Mouse (Mus musculus) limb, embryonic 12.5 days (tissue): ENCODE results near the gene Ccnt2. TPM values are rescaled to one million over a fixed set of nuclear protein-coding genes. Genes with fewer than 3 reads are reported as not detected.

ENCODE experiments used
- ATAC-seq: fragments of 200-750 bp; cut with Nextera tagmentation; 2 replicates; pipeline ENCODE4 v1.8.0; 2017; ENCODE audit warnings: low read depth, moderate TSS enrichment; ENCODE audit not compliant: insufficient number of reproducible peaks, insufficient read depth, low FRiP score, low TSS enrichment
- H3K27ac ChIP-seq: fragments of 300-500 bp; sonication (generic); 2 replicates; pipeline ENCODE4 v1.5.1; 2016; ENCODE audit warnings: mild to moderate bottlenecking, moderate library complexity
- H3K27me3 ChIP-seq: fragments of 300-500 bp; sonication (generic); 2 replicates; pipeline ENCODE4 v1.6.1; 2016; ENCODE audit warnings: mild to moderate bottlenecking, moderate library complexity
- H3K36me3 ChIP-seq: fragments of 300-500 bp; sonication (generic); 2 replicates; pipeline ENCODE4 v1.6.1; 2016; ENCODE audit warnings: mild to moderate bottlenecking, moderate library complexity
- H3K4me1 ChIP-seq: fragments of 300-500 bp; sonication (generic); replicated peaks from 2 replicates; pipeline ENCODE4 v1.6.1; 2016
- H3K4me2 ChIP-seq: fragments of 300-500 bp; sonication (generic); 2 replicates; pipeline ENCODE4 v1.6.1; 2016; ENCODE audit warnings: mild to moderate bottlenecking, moderate library complexity
- H3K4me3 ChIP-seq: fragments of 300-500 bp; sonication (generic); replicated peaks from 2 replicates; pipeline ENCODE4 v1.5.1; 2016; ENCODE audit warnings: mild to moderate bottlenecking
- H3K9ac ChIP-seq: fragments of 300-500 bp; sonication (generic); replicated peaks from 2 replicates; pipeline ENCODE4 v1.6.1; 2016; ENCODE audit warnings: mild to moderate bottlenecking, moderate library complexity
- H3K9me3 ChIP-seq: fragments of 300-500 bp; sonication (generic); 2 replicates; pipeline ENCODE4 v1.6.1; 2016; ENCODE audit warnings: mild to moderate bottlenecking, moderate library complexity
- WGBS: fragments of 180-500 bp; shearing (Covaris S2); methylation state at CpG from one replicate; pipeline ENCODE4 v1.1.7; 2016; 5-methylcytosine and 5-hydroxymethylcytosine counted together
- polyA plus RNA-seq: library from polyadenylated mRNA; unstranded; fragments of >200 nt; fragmentation: Nextera tagmentation; extraction: Ambion mirVana; gene quantifications from 2 replicates; pipeline ENCODE4 v1.2.1, GENCODE M21; 2016

Gene Ccnt2
- polyA plus RNA-seq, 1 experiment from 2014 or later: 100.0 TPM

- Histone ChIP-seq H3K27me3 (no peaks in the 10 kb centered on the region), H3K36me3 (peaks cover under 1% of the 10 kb centered on the region; the same call in 1 of the 2 replicates), H3K9ac (no peak overlapping the region), H3K4me1 (no peaks in the 10 kb centered on the region), H3K27ac (no peak overlapping the region), H3K4me2 (no peak overlapping the region), H3K4me3 (no peak overlapping the region), H3K9me3 (no peaks in the 10 kb centered on the region)
- WGBS: 87% methylated on average over 2 of the region's 2 CpGs
- no peak for ATAC-seq
Measured at GRCm38 (mm10) chr1:127766741-127767140, 7.2 kb upstream of the Ccnt2 start.

- Histone ChIP-seq H3K4me2 (peak overlapping the region; percentile 73), H3K27me3 (no peaks in the 10 kb centered on the region), H3K9ac (peak overlapping the region; percentile 65), H3K4me1 (peaks cover 14% of the 10 kb centered on the region), H3K9me3 (no peaks in the 10 kb centered on the region), H3K4me3 (peak overlapping the region; percentile 93), H3K36me3 (peaks cover 11% of the 10 kb centered on the region; the same call in 1 of the 2 replicates), H3K27ac (peak overlapping the region; percentile 94)
- 1% methylated on average over 14 of the region's 14 CpGs for WGBS
- ATAC-seq: no peak; the same call in 1 of the 2 replicates
Measured at GRCm38 (mm10) chr1:127773198-127773802, 664 bp upstream of the Ccnt2 start.

GRCm38 (mm10) chr1:127774501-127774880, 527 bp downstream of the Ccnt2 start:
- under 1% methylated on average over 31 of the region's 31 CpGs for WGBS
- Histone ChIP-seq H3K27ac (peak overlapping the region; percentile 94), H3K4me2 (peak overlapping the region; percentile 84), H3K4me1 (peaks cover 14% of the 10 kb centered on the region), H3K9ac (peak overlapping the region; percentile 94), H3K9me3 (no peaks in the 10 kb centered on the region), H3K4me3 (peak overlapping the region; percentile 93), H3K27me3 (no peaks in the 10 kb centered on the region), H3K36me3 (peaks cover 16% of the 10 kb centered on the region; the same call in 1 of the 2 replicates)
- no peak for ATAC-seq

DNA sequence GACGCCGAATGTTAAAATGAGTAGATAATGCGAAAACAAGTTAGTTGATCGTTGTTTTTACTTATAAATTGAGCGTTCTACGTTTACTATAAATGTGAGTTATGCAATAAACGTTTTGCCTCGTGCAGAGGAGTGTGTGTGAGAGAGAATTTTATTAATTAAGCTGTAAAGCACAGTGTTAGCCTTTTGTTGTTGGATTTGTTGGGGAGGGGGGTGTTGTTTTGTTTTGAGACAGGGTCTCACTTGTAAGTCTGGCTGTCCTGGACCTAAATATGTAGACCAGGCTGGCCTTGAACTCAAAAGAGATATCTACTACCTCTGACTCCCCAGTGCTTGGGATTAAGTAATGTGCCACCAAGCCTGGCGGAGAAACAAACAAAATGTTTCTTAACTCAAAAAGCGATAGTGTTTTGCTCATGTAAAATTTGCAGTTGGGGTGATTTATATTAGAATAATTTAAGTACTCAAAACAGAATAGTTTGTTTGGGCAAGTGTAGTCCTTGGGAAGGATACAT, 1.3 kb downstream of the Ccnt2 start:
- 10% methylated on average over 10 of the region's 10 CpGs for WGBS
- H3K4me2 ChIP-seq: peak overlapping the region; percentile 84
- no peak for ATAC-seq
- no peaks in the 10 kb centered on the region for H3K27me3 ChIP-seq
- H3K4me3 ChIP-seq: peak overlapping the region; percentile 93
- peaks cover 21% of the 10 kb centered on the region for H3K4me1 ChIP-seq
- peak overlapping the region; percentile 94 for H3K9ac ChIP-seq
- peaks cover 16% of the 10 kb centered on the region; the same call in 1 of the 2 replicates for H3K36me3 ChIP-seq
- no peaks in the 10 kb centered on the region for H3K9me3 ChIP-seq
- H3K27ac ChIP-seq: no peak overlapping the region

GRCm38 (mm10) chr1:127776246-127776645, 2.3 kb downstream of the Ccnt2 start:
- peak overlapping the region; percentile 84 for H3K4me2 ChIP-seq
- H3K27me3 ChIP-seq: no peaks in the 10 kb centered on the region
- H3K4me1 ChIP-seq: peaks cover 21% of the 10 kb centered on the region
- 76% methylated on average over 6 of the region's 6 CpGs for WGBS
- H3K27ac ChIP-seq: no peak overlapping the region
- H3K36me3 ChIP-seq: peaks cover 20% of the 10 kb centered on the region; the same call in 1 of the 2 replicates
- ATAC-seq: no peak
- H3K9me3 ChIP-seq: no peaks in the 10 kb centered on the region
- no peak overlapping the region for H3K9ac ChIP-seq
- no peak overlapping the region; the same call in 1 of the 2 replicates for H3K4me3 ChIP-seq

- Histone ChIP-seq H3K4me1 (peaks cover 17% of the 10 kb centered on the region), H3K9me3 (no peaks in the 10 kb centered on the region), H3K36me3 (peaks cover 22% of the 10 kb centered on the region; the same call in 1 of the 2 replicates), H3K4me3 (no peak overlapping the region), H3K4me2 (no peak overlapping the region), H3K27me3 (no peaks in the 10 kb centered on the region), H3K27ac (no peak overlapping the region), H3K9ac (no peak overlapping the region)
- WGBS: 94% methylated on average over 3 of the region's 3 CpGs
- ATAC-seq: no peak
Measured at GRCm38 (mm10) chr1:127778611-127779010, 4.6 kb downstream of the Ccnt2 start.

DNA sequence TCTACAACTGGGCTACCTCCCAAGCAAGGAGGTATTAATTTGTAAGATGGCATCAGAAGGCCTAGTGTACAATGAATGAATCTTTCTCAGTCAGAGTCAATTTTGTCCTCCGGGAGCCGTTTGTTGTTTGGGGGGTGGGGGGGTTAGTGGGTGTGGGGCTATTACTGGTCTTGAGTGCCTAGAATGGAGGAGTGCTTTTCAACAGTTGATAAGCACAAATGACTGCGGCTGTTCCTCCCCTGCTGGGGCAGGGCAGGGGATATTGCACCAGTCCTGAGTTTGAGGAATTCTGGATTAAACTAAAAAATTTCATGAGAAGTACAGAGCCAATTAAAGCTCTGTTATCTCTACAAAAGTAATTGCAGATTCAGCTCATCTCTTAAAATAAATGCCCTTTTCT, 6.2 kb downstream of the Ccnt2 start:
- Histone ChIP-seq H3K4me2 (no peak overlapping the region), H3K36me3 (peaks cover 22% of the 10 kb centered on the region; the same call in 1 of the 2 replicates), H3K27me3 (no peaks in the 10 kb centered on the region), H3K4me1 (peaks cover 16% of the 10 kb centered on the region), H3K9me3 (no peaks in the 10 kb centered on the region), H3K4me3 (no peak overlapping the region), H3K27ac (no peak overlapping the region), H3K9ac (no peak overlapping the region)
- 36% methylated on average over 3 of the region's 3 CpGs for WGBS
- ATAC-seq: no peak

DNA sequence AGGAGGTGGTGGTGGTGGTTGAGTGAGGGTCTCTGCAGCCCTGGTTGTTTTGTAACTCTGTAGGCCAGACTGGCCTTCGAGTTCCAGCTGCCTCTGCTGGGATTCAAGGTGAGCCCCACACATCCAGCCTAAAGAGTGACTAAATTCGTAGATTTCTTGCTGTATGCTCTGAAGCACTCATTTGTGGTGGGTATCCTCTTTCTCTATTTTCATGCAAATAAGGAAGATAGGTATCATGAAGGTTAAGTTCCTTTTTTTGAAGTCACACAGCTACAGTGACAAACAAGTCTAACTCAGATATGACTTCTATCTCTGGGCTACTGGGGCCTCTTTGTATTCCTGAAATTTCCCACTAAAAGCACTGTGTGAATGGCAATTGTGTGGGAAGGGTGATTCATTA, 6.9 kb downstream of the Ccnt2 start:
- WGBS: 71% methylated on average over 2 of the region's 2 CpGs
- no peak overlapping the region for H3K4me2 ChIP-seq
- H3K36me3 ChIP-seq: peaks cover 22% of the 10 kb centered on the region; the same call in 1 of the 2 replicates
- no peak overlapping the region for H3K9ac ChIP-seq
- no peak for ATAC-seq
- H3K4me1 ChIP-seq: peaks cover 13% of the 10 kb centered on the region
- H3K27me3 ChIP-seq: no peaks in the 10 kb centered on the region
- no peak overlapping the region for H3K27ac ChIP-seq
- no peaks in the 10 kb centered on the region for H3K9me3 ChIP-seq
- no peak overlapping the region for H3K4me3 ChIP-seq

DNA sequence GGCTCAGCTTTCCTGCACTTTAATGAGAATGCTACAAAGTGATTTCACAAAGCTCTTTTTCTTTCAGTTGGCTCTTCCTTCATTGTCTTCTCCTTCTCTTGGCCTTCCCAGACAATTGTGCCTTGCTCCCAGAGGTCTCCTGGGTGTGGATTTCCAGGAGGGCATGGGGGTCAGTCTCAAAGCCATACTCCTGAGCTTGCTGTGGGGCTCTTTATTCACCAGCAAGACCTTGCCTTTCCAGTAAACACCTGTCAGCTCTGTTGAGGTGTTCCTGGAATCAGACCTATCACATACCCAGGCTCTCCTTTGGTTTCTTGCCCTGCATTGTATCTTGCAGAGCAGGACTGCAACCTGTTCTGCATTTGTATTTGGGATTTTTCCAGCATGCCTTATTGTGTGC, 9.9 kb downstream of the Ccnt2 start:
- H3K9me3 ChIP-seq: no peaks in the 10 kb centered on the region
- no peak overlapping the region for H3K27ac ChIP-seq
- no peaks in the 10 kb centered on the region for H3K27me3 ChIP-seq
- H3K4me1 ChIP-seq: peaks cover 13% of the 10 kb centered on the region
- ATAC-seq: no peak
- peaks cover 10% of the 10 kb centered on the region; the same call in 1 of the 2 replicates for H3K36me3 ChIP-seq
- H3K9ac ChIP-seq: no peak overlapping the region
- H3K4me3 ChIP-seq: no peak overlapping the region
- no peak overlapping the region for H3K4me2 ChIP-seq

GRCm38 (mm10) chr1:127785882-127786281, 11.9 kb downstream of the Ccnt2 start:
- no peak for ATAC-seq
- no peak overlapping the region for H3K27ac ChIP-seq
- H3K4me3 ChIP-seq: no peak overlapping the region
- 76% methylated on average over 1 of the region's 1 CpGs for WGBS
- H3K9ac ChIP-seq: no peak overlapping the region
- H3K36me3 ChIP-seq: peaks cover 9% of the 10 kb centered on the region; the same call in 1 of the 2 replicates
- H3K9me3 ChIP-seq: no peaks in the 10 kb centered on the region
- no peaks in the 10 kb centered on the region for H3K27me3 ChIP-seq
- no peak overlapping the region for H3K4me2 ChIP-seq
- H3K4me1 ChIP-seq: peaks cover 6% of the 10 kb centered on the region

DNA sequence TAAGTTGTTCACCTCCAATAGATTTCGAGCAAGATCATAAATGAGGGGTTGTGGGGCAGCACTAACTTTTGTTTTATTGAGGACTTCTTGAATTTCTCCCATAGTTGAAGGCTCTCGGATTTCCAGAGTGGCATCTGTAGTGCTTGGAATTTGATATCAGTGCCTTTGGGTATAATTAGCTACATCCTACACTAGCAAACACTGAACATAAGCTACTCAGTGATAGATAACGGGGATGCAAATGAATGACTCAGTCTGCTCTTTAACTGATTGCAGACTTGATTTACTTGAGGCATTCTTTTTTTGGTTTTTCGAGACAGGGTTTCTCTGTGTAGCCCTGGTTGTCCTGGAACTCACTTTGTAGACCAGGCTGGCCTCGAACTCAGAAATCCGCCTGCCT, 15.0 kb downstream of the Ccnt2 start:
- Histone ChIP-seq H3K4me3 (no peak overlapping the region), H3K27me3 (no peaks in the 10 kb centered on the region), H3K36me3 (peaks cover 18% of the 10 kb centered on the region; the same call in 1 of the 2 replicates), H3K4me1 (peaks cover 6% of the 10 kb centered on the region), H3K9ac (no peak overlapping the region), H3K27ac (no peak overlapping the region), H3K9me3 (no peaks in the 10 kb centered on the region), H3K4me2 (no peak overlapping the region)
- 74% methylated on average over 6 of the region's 6 CpGs for WGBS
- ATAC-seq: no peak
